Mouse (Mus musculus): Measurements from ENCODE around the gene Ssna1. TPM values are rescaled to one million over a fixed set of nuclear protein-coding genes. Genes with fewer than 3 reads are reported as not detected.

Gene Ssna1
- total and polyA plus RNA-seq, 3 experiments: 51.4 to 80.6 (median 72.9) TPM

GRCm38 (mm10) chr2:25237522-25237921 is 34.7 kb downstream of the Ssna1 start:
- in situ Hi-C loops (cut with MboI; ENCODE audit: low pct_ligation_motif_present, low pct_unique_long_range_greater_than_20kb, low sequenced_read_pairs) (no loop called here), dilution Hi-C loops (cut with MboI; ENCODE audit: extremely low pct_ligation_motif_present, extremely low pct_unique_long_range_greater_than_20kb, low sequenced_read_pairs) (no loop called here)
- Histone ChIP-seq H3K4me1 (ENCODE audit: control insufficient read depth in 1 of 2, insufficient read depth in 2 of 2) (peaks cover 12 to 21% of the 10 kb centered on the region in 2 experiments), H3K4me3 (replicated peaks in 1 of 3; ENCODE audit: low read depth in 2 of 3, low read length in 2 of 3, poor library complexity in 1 of 3) (no peak overlapping the region), H3K9me3 (replicated peaks; ENCODE audit: low read length) (no peaks in the 10 kb centered on the region), H3K27me3 (replicated peaks) (peaks cover 83% of the 10 kb centered on the region), H3K9ac (ENCODE audit: insufficient read depth, low read depth) (no peak overlapping the region), H3K4me2 (ENCODE audit: insufficient read depth, low read depth, poor library complexity, severe bottlenecking) (no peak overlapping the region), H3K36me3 (replicated peaks in 1 of 2; ENCODE audit: control insufficient read depth in 1 of 2, insufficient read depth in 1 of 2, low read length in 1 of 2) (no peaks in the 10 kb centered on the region), H3K27ac (ENCODE audit: insufficient read depth, low read depth) (no peak overlapping the region), H3K79me2 (replicated peaks; ENCODE audit: control insufficient read depth, extremely low read depth, insufficient read depth, poor library complexity, severe bottlenecking) (no peaks in the 10 kb centered on the region)
- no peak for DNase-seq (ENCODE audit: extremely low read depth)
- TF ChIP-seq MEF2A (IDR thresholded peaks at IDR 0.05; ENCODE audit: borderline replicate concordance, low read depth, low read length) (no peak), CHD2 (IDR thresholded peaks at IDR 0.05; ENCODE audit: low read length) (no peak), HCFC1 (IDR thresholded peaks at IDR 0.05; ENCODE audit: low read depth, low read length) (no peak), ZKSCAN1 (IDR thresholded peaks at IDR 0.05; ENCODE audit: borderline replicate concordance, low read depth, low read length) (no peak), BHLHE40 (IDR thresholded peaks at IDR 0.05; ENCODE audit: low read depth, low read length) (no peak), SMC3 (IDR thresholded peaks at IDR 0.05; ENCODE audit: low read depth, low read length) (no peak), CHD1 (IDR thresholded peaks at IDR 0.05; ENCODE audit: low read depth, low read length) (no peak), MAZ (IDR thresholded peaks at IDR 0.05; ENCODE audit: low read depth, low read length) (no peak), TBP (conservative IDR thresholded peaks at IDR 0.05; ENCODE audit: low read depth, low read length) (no peak), NELFE (IDR thresholded peaks at IDR 0.05; ENCODE audit: low read depth, low read length) (no peak), PAX5 (IDR thresholded peaks at IDR 0.05; ENCODE audit: low read length) (no peak), E2F4 (IDR thresholded peaks at IDR 0.05; ENCODE audit: insufficient replicate concordance, low read depth, low read length) (no peak), JUND (conservative IDR thresholded peaks at IDR 0.05; ENCODE audit: low read depth, low read length) (no peak), RAD21 (IDR thresholded peaks at IDR 0.05; ENCODE audit: low read depth, low read length) (no peak)

- H3K9ac ChIP-seq (ENCODE audit: insufficient read depth, low read depth): no peak within 1 kb of the TSS
- H3K27ac ChIP-seq (ENCODE audit: insufficient read depth, low read depth): no peak within 1 kb of the TSS
- peaks cover 87% of the 10 kb centered on the region for H3K27me3 ChIP-seq (replicated peaks)
- in situ Hi-C loops (cut with MboI; ENCODE audit: low pct_ligation_motif_present, low pct_unique_long_range_greater_than_20kb, low sequenced_read_pairs): no loop called here
- H3K79me2 ChIP-seq (replicated peaks; ENCODE audit: control insufficient read depth, extremely low read depth, insufficient read depth, poor library complexity, severe bottlenecking): no peaks in the 10 kb centered on the region
- H3K9me3 ChIP-seq (replicated peaks; ENCODE audit: low read length): no peaks in the 10 kb centered on the region
- H3K4me2 ChIP-seq (ENCODE audit: insufficient read depth, low read depth, poor library complexity, severe bottlenecking): no peak within 1 kb of the TSS
- H3K36me3 ChIP-seq (replicated peaks in 1 of 2; ENCODE audit: control insufficient read depth in 1 of 2, insufficient read depth in 1 of 2, low read length in 1 of 2): no peaks in the 10 kb centered on the region
- dilution Hi-C loops (cut with MboI; ENCODE audit: extremely low pct_ligation_motif_present, extremely low pct_unique_long_range_greater_than_20kb, low sequenced_read_pairs): no loop called here
- peaks cover 11 to 20% of the 10 kb centered on the region in 2 experiments for H3K4me1 ChIP-seq (ENCODE audit: control insufficient read depth in 1 of 2, insufficient read depth in 2 of 2)
- DNase-seq (ENCODE audit: extremely low read depth): no peak
- H3K4me3 ChIP-seq (replicated peaks in 1 of 3; ENCODE audit: low read depth in 2 of 3, low read length in 2 of 3, poor library complexity in 1 of 3): no peak within 1 kb of the TSS
- no peak for TF ChIP-seq MYC (IDR thresholded peaks at IDR 0.05; ENCODE audit: low read depth, low read length)
- no peak for TF ChIP-seq NELFE (IDR thresholded peaks at IDR 0.05; ENCODE audit: low read depth, low read length)
- no peak for TF ChIP-seq POLR2A (IDR thresholded peaks at IDR 0.05; ENCODE audit: low read depth, low read length)
- TF ChIP-seq BHLHE40 (IDR thresholded peaks at IDR 0.05; ENCODE audit: low read depth, low read length): no peak
- no peak for TF ChIP-seq CHD1 (IDR thresholded peaks at IDR 0.05; ENCODE audit: low read depth, low read length)
- no peak for TF ChIP-seq TCF12 (IDR thresholded peaks at IDR 0.05; ENCODE audit: low read depth, low read length)
- no peak for TF ChIP-seq ZNF384 (IDR thresholded peaks at IDR 0.05; ENCODE audit: low read depth, low read length)
- no peak for TF ChIP-seq IRF4 (IDR thresholded peaks at IDR 0.05; ENCODE audit: low read depth, low read length)
Measured at GRCm38 (mm10) chr2:25236614-25237013, 35.6 kb downstream of the Ssna1 start, which contains the start of gene Rnf224. Gene Rnf224 (minus strand): TSS chr2:25236787.

All from CH12.LX (cell line).